Mouse (Mus musculus) ES-E14 (cell line): ENCODE data around the gene Rps21. TPM values are rescaled to one million over a fixed set of nuclear protein-coding genes. Genes with fewer than 3 reads are reported as not detected.

Experiments
- DNase-seq: peaks from one replicate; pipeline ENCODE4 v3.0.0-alpha.2; 2013; ENCODE audit warnings: low read depth, low spot score
- H3K27ac ChIP-seq: 2 replicates; pipeline ENCODE4 v1.5.1; 2012; ENCODE audit warnings: low read depth, mild to moderate bottlenecking, low read length, moderate library complexity, mixed read lengths; ENCODE audit not compliant: poor library complexity, insufficient read depth, severe bottlenecking
- H3K36me3 ChIP-seq: 2 replicates; pipeline ENCODE4 v1.6.1; 2012; ENCODE audit warnings: mild to moderate bottlenecking, low read length, moderate library complexity, mixed read lengths; ENCODE audit not compliant: control insufficient read depth, poor library complexity, insufficient read depth, severe bottlenecking
- H3K4me1 ChIP-seq, 2 experiments: fragments of 150-350 bp in 1 of 2; sonication (generic) in 1 of 2; 2 replicates each; pipeline ENCODE4 v1.6.1; 2012; ENCODE audit warnings: low read length in 2 of 2, mild to moderate bottlenecking in 1 of 2, mixed read lengths in 1 of 2; ENCODE audit not compliant: control insufficient read depth in 2 of 2, insufficient read depth in 2 of 2, poor library complexity in 1 of 2
- H3K4me3 ChIP-seq, 2 experiments: fragments of 150-350 bp in 1 of 2; sonication (generic) in 1 of 2; 2 replicates each; pipeline ENCODE4 v1.5.1; 2012; ENCODE audit warnings: low read length in 2 of 2, low read depth in 1 of 2, mild to moderate bottlenecking in 1 of 2, mixed read lengths in 1 of 2; ENCODE audit not compliant: insufficient read depth in 1 of 2, poor library complexity in 1 of 2, severe bottlenecking in 1 of 2
- H3K9ac ChIP-seq: 2 replicates; pipeline ENCODE4 v1.6.1; 2012; ENCODE audit warnings: low read depth, mild to moderate bottlenecking, low read length, mixed read lengths; ENCODE audit not compliant: poor library complexity, insufficient read depth, severe bottlenecking
- H3K9me3 ChIP-seq: fragments of 150-350 bp; sonication (generic); 2 replicates; pipeline ENCODE4 v1.6.1; 2012; ENCODE audit warnings: low read depth, mild to moderate bottlenecking, low read length; ENCODE audit not compliant: control insufficient read depth, insufficient read depth
- CHD2 ChIP-seq: IDR thresholded peaks from 2 replicates; pipeline ENCODE4 v1.6.1; 2014; ENCODE audit warnings: mild to moderate bottlenecking, low read depth, low read length, inconsistent platforms
- HCFC1 ChIP-seq: IDR thresholded peaks from 2 replicates; pipeline ENCODE4 v1.6.1; 2012; ENCODE audit warnings: low read length, inconsistent platforms, borderline replicate concordance; ENCODE audit not compliant: insufficient read depth
- MAFK ChIP-seq: IDR thresholded peaks from 2 replicates; pipeline ENCODE4 v1.6.1; 2014; ENCODE audit warnings: mild to moderate bottlenecking, low read depth, low read length, inconsistent platforms; ENCODE audit not compliant: insufficient read depth
- ZC3H11A ChIP-seq: IDR thresholded peaks from 2 replicates; pipeline ENCODE4 v1.6.1; 2012; ENCODE audit warnings: low read depth, mild to moderate bottlenecking, inconsistent platforms, low read length, borderline replicate concordance
- ZNF384 ChIP-seq: IDR thresholded peaks from 2 replicates; pipeline ENCODE4 v1.6.1; 2012; ENCODE audit warnings: low read depth, low read length, inconsistent platforms
- in situ Hi-C, 2 experiments: fragments of 600-800 bp; cut with MboI; formaldehyde crosslinking; loops; one replicate each; pipeline ENCODE4 v1.15.1; 2025; ENCODE audit warnings: low sequenced_read_pairs in 2 of 2, inconsistent platforms in 1 of 2; ENCODE audit not compliant: unreplicated experiment in 2 of 2
- total RNA-seq: library from RNA; depleted of rRNA; stranded (reverse); fragments of 300-350 nt; gene quantifications from 2 replicates; pipeline ENCODE4 v1.2.3, GENCODE M21; 2012

The Rps21 gene
- total RNA-seq, 1 experiment, result 4,130 TPM

GRCm38 (mm10) chr2:180279321-180279720, 22.1 kb downstream of the Rps21 start:
- Histone ChIP-seq H3K4me3 (no peak overlapping the region), H3K36me3 (no peaks in the 10 kb centered on the region; the same call in 1 of the 2 replicates), H3K9ac (no peak overlapping the region), H3K9me3 (no peaks in the 10 kb centered on the region), H3K27ac (no peak overlapping the region), H3K4me1 (peaks cover 0 to 33% of the 10 kb centered on the region in 2 experiments; a peak in 3 of 4 replicates)
- in situ Hi-C loops, result loop anchor here in 1 of 2 experiments (10.0 kb wide), 1 partner anchor 65 kb away; no protein-coding TSS in a partner anchor
- no peak for DNase-seq
- no peak for TF ChIP-seq CHD2
- no peak for TF ChIP-seq HCFC1
- TF ChIP-seq ZNF384, result no peak
- TF ChIP-seq MAFK, result no peak
- no peak for TF ChIP-seq ZC3H11A

- in situ Hi-C loops, result no loop called here
- peak overlapping the region; percentile 6; the same call in 1 of the 2 replicates for H3K27ac ChIP-seq
- TF ChIP-seq ZNF384 (no peak), ZC3H11A (no peak), CHD2 (no peak), MAFK (no peak), HCFC1 (no peak)
- H3K4me1 ChIP-seq, result peaks cover 2 to 35% of the 10 kb centered on the region in 2 experiments; a peak in 1 of 4 replicates
- H3K9ac ChIP-seq, result peak overlapping the region; percentile 27; the same call in 1 of the 2 replicates
- no peaks in the 10 kb centered on the region for H3K9me3 ChIP-seq
- DNase-seq, result no peak
- no peaks in the 10 kb centered on the region; the same call in 1 of the 2 replicates for H3K36me3 ChIP-seq
- peak overlapping the region; percentile 16 to 37; a peak in 2 of 4 replicates for H3K4me3 ChIP-seq
Observed at GRCm38 (mm10) chr2:180288966-180289365, 31.8 kb downstream of the Rps21 start.

DNA sequence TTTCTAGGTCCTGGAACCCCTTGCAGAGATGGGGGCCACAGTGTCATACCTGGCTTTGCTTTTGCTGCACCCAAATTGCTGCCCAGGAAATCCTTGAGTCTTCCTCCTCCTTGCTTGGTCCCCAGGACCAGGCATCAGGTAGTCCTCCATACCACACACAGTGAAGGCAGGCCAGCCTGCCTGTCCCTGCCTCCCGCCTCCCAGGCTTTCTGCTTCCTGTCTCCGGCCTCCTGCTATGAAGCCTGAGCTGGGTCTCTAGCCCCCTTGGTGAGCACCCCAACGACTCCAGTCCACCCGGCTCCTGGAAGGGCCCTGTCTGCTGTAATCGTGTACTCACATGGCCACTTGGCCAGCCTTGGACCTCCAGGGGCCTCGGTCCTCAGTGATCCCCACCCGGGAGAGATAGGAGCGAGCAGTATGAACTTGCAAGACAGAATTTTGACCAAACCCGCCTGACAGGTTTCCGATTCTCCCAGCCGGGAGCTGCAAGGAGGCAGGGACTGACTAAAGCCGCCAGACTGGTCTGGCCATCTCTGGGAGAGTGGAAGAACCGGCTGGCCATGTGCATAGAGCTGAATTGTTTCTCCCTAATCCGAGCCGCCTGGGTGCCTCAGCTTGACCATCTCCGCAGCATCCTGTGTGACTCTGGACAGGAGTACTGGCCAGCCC, 32.4 kb downstream of the Rps21 start, which contains the start of gene Rbbp8nl:
Gene Rbbp8nl (minus strand): TSS at position 440 of the 669 bp plus-strand sequence.
- no peaks in the 10 kb centered on the region; the same call in 1 of the 2 replicates for H3K36me3 ChIP-seq
- in situ Hi-C loops, result no loop called here
- H3K9ac ChIP-seq, result peak within 1 kb of the TSS; percentile 27; the same call in 1 of the 2 replicates
- peak within 1 kb of the TSS; percentile 16 to 37; a peak in 2 of 4 replicates for H3K4me3 ChIP-seq
- peaks cover 2 to 40% of the 10 kb centered on the region in 2 experiments; a peak in 1 of 4 replicates for H3K4me1 ChIP-seq
- peak within 1 kb of the TSS; percentile 51 for H3K27ac ChIP-seq
- TF ChIP-seq ZNF384 (no peak), MAFK (no peak), HCFC1 (no peak), CHD2 (no peak), ZC3H11A (no peak)
- DNase-seq, result no peak
- H3K9me3 ChIP-seq, result no peaks in the 10 kb centered on the region

DNA sequence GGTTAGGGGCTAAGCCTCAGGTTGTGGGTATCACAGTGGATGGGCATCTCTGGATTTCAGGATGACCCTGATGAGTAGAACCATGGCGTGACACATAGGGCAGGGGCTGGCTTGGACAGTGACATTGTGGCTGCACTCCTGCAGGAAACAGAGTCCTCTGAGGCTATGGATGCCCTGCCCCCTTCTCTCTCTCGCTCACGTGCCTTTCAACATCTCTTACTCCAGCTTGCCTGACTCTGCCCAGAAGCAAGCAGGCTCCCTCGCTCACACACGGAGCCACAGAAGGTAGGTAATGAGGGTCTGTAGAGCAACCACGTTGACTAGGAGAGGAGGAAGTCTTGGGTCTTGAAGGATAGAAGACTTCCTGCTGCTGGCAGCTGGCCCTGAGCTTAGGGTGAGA, 33.3 kb downstream of the Rps21 start:
- Histone ChIP-seq H3K9ac (no peak overlapping the region), H3K27ac (no peak overlapping the region), H3K4me1 (peaks cover 2 to 40% of the 10 kb centered on the region in 2 experiments; a peak in 1 of 4 replicates), H3K9me3 (no peaks in the 10 kb centered on the region), H3K4me3 (no peak overlapping the region), H3K36me3 (no peaks in the 10 kb centered on the region; the same call in 1 of the 2 replicates)
- TF ChIP-seq ZNF384 (no peak), CHD2 (no peak), MAFK (no peak), HCFC1 (no peak), ZC3H11A (no peak)
- in situ Hi-C loops, result no loop called here
- DNase-seq, result no peak
